Mouse (Mus musculus): ENCODE measurements around the gene Mup5.
"Not testable (repeated sequence)": the region's sequence is repeated elsewhere in the genome, so short reads cannot be mapped to it uniquely, and the experiment has no call there.

Gene Mup5

GRCm38 (mm10) chr4:61834952-61835708, at the start of gene Mup5:
TSS of gene Mup5 (minus strand) at chr4:61835233.
- no peak for DNase-seq (ENCODE audit: low spot score in 2 of 2)

DNA sequence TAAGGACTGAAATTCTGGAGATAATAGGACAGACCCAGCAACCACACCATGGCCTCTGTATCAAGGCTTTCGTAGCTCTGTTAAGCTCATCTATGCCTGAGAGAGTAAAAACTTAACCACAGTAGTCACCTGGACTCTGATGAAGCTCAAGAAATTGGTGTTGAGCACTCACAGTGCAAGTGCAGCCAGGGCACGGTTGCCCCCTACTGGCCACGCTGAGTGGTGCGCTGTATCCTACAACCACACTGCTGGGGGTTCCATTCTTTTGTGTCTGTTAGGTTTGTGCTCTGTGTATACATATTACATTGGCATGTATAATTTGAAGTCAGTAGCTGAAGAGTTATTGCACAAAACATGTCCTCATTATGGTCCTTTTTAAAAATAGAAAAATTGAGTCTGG, 23.1 kb upstream of the Mup5 start:
- no peak for DNase-seq (ENCODE audit: low spot score in 2 of 2)

GRCm38 (mm10) chr4:61855831-61856698, 21.0 kb upstream of the Mup5 start:
- DNase-seq (ENCODE audit: low spot score in 2 of 2) = no peak

DNA sequence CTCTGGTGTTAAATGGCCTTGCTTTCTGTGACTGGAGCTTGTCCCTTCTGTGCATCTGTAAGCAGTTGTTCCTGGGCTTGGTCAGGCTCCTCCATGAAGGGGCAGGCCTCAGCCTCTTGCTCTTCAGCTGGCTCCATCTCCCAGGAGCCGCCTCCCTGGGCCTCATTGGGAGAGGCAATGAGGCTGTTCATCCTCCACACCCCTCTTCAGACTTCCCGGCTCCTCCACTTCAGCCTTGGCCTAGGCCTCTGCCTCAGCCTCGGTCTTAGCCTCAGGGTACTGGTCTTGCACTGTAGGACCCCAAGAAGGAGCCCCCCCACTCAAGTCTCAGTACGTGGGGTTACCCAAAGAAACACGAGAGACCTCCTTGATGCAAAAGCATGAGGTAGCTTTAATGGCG, 20.3 kb upstream of the Mup5 start:
- no peak for DNase-seq (ENCODE audit: low spot score in 2 of 2)

GRCm38 (mm10) chr4:61844758-61845455, 9.9 kb upstream of the Mup5 start:
- DNase-seq (ENCODE audit: low spot score in 2 of 2) = no peak

DNA sequence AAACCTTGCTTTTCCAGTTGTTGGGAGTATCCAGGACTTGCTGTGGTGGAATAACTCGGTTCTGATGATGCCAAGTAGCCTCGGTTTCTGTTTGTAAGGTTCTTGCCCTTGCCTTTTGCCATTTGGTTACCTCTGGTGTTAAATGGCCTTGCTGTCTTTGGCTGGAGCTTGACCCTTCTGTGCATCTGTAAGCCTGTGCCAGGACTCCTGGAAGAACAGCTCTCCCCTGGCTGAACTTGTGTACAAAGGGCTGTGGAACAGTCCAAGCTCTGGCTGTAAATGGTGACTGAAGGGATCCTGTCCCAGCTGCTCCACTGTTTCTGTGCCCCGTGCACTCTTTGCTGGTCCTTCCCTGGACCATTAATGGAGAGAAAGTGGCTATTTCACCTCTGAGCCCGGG, 5.8 kb downstream of the Mup5 start:
- DNase-seq (ENCODE audit: low spot score in 2 of 2) = no peak

- DNase-seq (ENCODE audit: low spot score in 2 of 2) = no peak
Observed at GRCm38 (mm10) chr4:61823185-61823584, 11.8 kb downstream of the Mup5 start.

GRCm38 (mm10) chr4:61822541-61822940, 12.5 kb downstream of the Mup5 start:
- DNase-seq (ENCODE audit: low spot score in 2 of 2) = not testable (repeated sequence)

GRCm38 (mm10) chr4:61815602-61816001, 19.4 kb downstream of the Mup5 start:
- DNase-seq (ENCODE audit: low spot score in 2 of 2) = no peak

- no peak for DNase-seq (ENCODE audit: low spot score in 2 of 2)
Observed at GRCm38 (mm10) chr4:61813435-61813834, 21.6 kb downstream of the Mup5 start.

GRCm38 (mm10) chr4:61811193-61811592, 23.8 kb downstream of the Mup5 start:
- peak in 1 of 2 experiments; percentile 49 for DNase-seq (ENCODE audit: low spot score in 2 of 2)

- not testable (repeated sequence) for DNase-seq (ENCODE audit: low spot score in 2 of 2)
Observed at GRCm38 (mm10) chr4:61808926-61809325, 26.1 kb downstream of the Mup5 start.

- not testable (repeated sequence) for DNase-seq (ENCODE audit: low spot score in 2 of 2)
Observed at GRCm38 (mm10) chr4:61789699-61790098, 45.3 kb downstream of the Mup5 start.

- not testable (repeated sequence) for DNase-seq (ENCODE audit: low spot score in 2 of 2)
Observed at GRCm38 (mm10) chr4:61784231-61784630, 50.8 kb downstream of the Mup5 start.

DNA sequence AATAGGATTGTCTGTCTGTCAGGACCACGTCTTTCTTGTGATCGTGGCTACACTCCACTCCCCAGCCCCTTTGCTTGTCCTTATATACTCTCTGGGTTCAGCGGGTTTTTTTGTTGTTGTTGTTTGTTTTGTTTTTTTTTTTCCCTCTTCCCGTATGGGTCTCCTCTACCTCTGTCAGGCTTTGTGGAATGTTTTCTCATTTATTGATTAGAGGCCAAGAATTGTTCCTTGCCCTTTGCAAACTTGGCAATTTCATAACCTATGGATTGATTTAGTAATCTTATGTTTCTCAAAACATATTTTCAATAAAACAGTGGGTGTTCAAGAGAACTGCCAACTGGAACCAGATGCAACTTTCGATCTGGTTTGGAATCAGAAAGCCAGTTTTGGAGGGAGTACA, 52.9 kb downstream of the Mup5 start, which contains the start of gene Mup19:
Gene Mup19 (minus strand): TSS at position 101 of the 400 bp plus-strand sequence.
- DNase-seq (ENCODE audit: low spot score in 2 of 2) = not testable (repeated sequence)
